Mouse (Mus musculus): ENCODE measurements around the gene Slc37a3. TPM values are rescaled to one million over a fixed set of nuclear protein-coding genes. Genes with fewer than 3 reads are reported as not detected.

Gene Slc37a3
- total and polyA plus RNA-seq, 2 experiments = 11.5 to 13.7 TPM

- H3K27me3 ChIP-seq (ENCODE audit: control insufficient read depth, insufficient read depth, low read length) = no peaks in the 10 kb centered on the region
- H3K79me2 ChIP-seq (ENCODE audit: control insufficient read depth, insufficient read depth, low read length) = no peaks in the 10 kb centered on the region
- no peak overlapping the region for H3K27ac ChIP-seq (replicated peaks; ENCODE audit: insufficient read depth, low read depth, low read length)
- peaks cover 25% of the 10 kb centered on the region for H3K36me3 ChIP-seq (ENCODE audit: control insufficient read depth, insufficient read depth, low read length)
- TF ChIP-seq POLR2A (IDR thresholded peaks at IDR 0.05; ENCODE audit: extremely low read depth, insufficient read depth, low read length) (no peak), CTCF (IDR thresholded peaks at IDR 0.05; ENCODE audit: low read depth, low read length) (no peak)
- no peaks in the 10 kb centered on the region for H3K4me1 ChIP-seq (ENCODE audit: control insufficient read depth, insufficient read depth, low read length)
- no peak overlapping the region for H3K9ac ChIP-seq (ENCODE audit: low read depth, low read length)
- no peak for DNase-seq (ENCODE audit: extremely low read depth, low read depth, low spot score)
- no peak overlapping the region for H3K4me3 ChIP-seq (ENCODE audit: insufficient read depth, low read depth, low read length)
- WGBS = 90% methylated on average over 6 of the region's 6 CpGs
Measured at GRCm38 (mm10) chr6:39348946-39349345, 28.5 kb downstream of the Slc37a3 start.

GRCm38 (mm10) chr6:39347880-39348814, 29.3 kb downstream of the Slc37a3 start:
- TF ChIP-seq CTCF (IDR thresholded peaks at IDR 0.05; ENCODE audit: low read depth, low read length) (no peak), POLR2A (IDR thresholded peaks at IDR 0.05; ENCODE audit: extremely low read depth, insufficient read depth, low read length) (no peak)
- H3K27ac ChIP-seq (replicated peaks; ENCODE audit: insufficient read depth, low read depth, low read length) = no peak overlapping the region
- peaks cover 25% of the 10 kb centered on the region for H3K36me3 ChIP-seq (ENCODE audit: control insufficient read depth, insufficient read depth, low read length)
- WGBS = 86% methylated on average over 4 of the region's 4 CpGs
- no peak for DNase-seq (ENCODE audit: extremely low read depth, low read depth, low spot score)
- H3K27me3 ChIP-seq (ENCODE audit: control insufficient read depth, insufficient read depth, low read length) = no peaks in the 10 kb centered on the region
- no peaks in the 10 kb centered on the region for H3K79me2 ChIP-seq (ENCODE audit: control insufficient read depth, insufficient read depth, low read length)
- no peak overlapping the region for H3K4me3 ChIP-seq (ENCODE audit: insufficient read depth, low read depth, low read length)
- no peak overlapping the region for H3K9ac ChIP-seq (ENCODE audit: low read depth, low read length)
- no peaks in the 10 kb centered on the region for H3K4me1 ChIP-seq (ENCODE audit: control insufficient read depth, insufficient read depth, low read length)

- DNase-seq (ENCODE audit: extremely low read depth, low read depth, low spot score) = no peak
- 74% methylated on average over 15 of the region's 15 CpGs for WGBS
- H3K27ac ChIP-seq (replicated peaks; ENCODE audit: insufficient read depth, low read depth, low read length) = no peak overlapping the region
- H3K36me3 ChIP-seq (ENCODE audit: control insufficient read depth, insufficient read depth, low read length) = peaks cover 23% of the 10 kb centered on the region
- H3K27me3 ChIP-seq (ENCODE audit: control insufficient read depth, insufficient read depth, low read length) = no peaks in the 10 kb centered on the region
- TF ChIP-seq POLR2A (IDR thresholded peaks at IDR 0.05; ENCODE audit: extremely low read depth, insufficient read depth, low read length) (no peak), CTCF (IDR thresholded peaks at IDR 0.05; ENCODE audit: low read depth, low read length) (no peak)
- H3K9ac ChIP-seq (ENCODE audit: low read depth, low read length) = no peak overlapping the region
- H3K4me1 ChIP-seq (ENCODE audit: control insufficient read depth, insufficient read depth, low read length) = no peaks in the 10 kb centered on the region
- H3K79me2 ChIP-seq (ENCODE audit: control insufficient read depth, insufficient read depth, low read length) = no peaks in the 10 kb centered on the region
- no peak overlapping the region for H3K4me3 ChIP-seq (ENCODE audit: insufficient read depth, low read depth, low read length)
Measured at GRCm38 (mm10) chr6:39346991-39347501, 30.4 kb downstream of the Slc37a3 start.

GRCm38 (mm10) chr6:39345430-39345829, 32.0 kb downstream of the Slc37a3 start:
- H3K9ac ChIP-seq (ENCODE audit: low read depth, low read length) = no peak overlapping the region
- no peak for DNase-seq (ENCODE audit: extremely low read depth, low read depth, low spot score)
- TF ChIP-seq CTCF (IDR thresholded peaks at IDR 0.05; ENCODE audit: low read depth, low read length) = no peak

GRCm38 (mm10) chr6:39344020-39344419, 33.5 kb downstream of the Slc37a3 start:
- 28% methylated on average over 12 of the region's 12 CpGs for whole genome bisulfite sequencing
- Histone ChIP-seq H3K4me1 (ENCODE audit: control insufficient read depth, insufficient read depth, low read length) (no peaks in the 10 kb centered on the region), H3K27ac (replicated peaks; ENCODE audit: insufficient read depth, low read depth, low read length) (no peak overlapping the region), H3K36me3 (ENCODE audit: control insufficient read depth, insufficient read depth, low read length) (peaks cover 13% of the 10 kb centered on the region), H3K4me3 (ENCODE audit: insufficient read depth, low read depth, low read length) (no peak overlapping the region), H3K9ac (ENCODE audit: low read depth, low read length) (no peak overlapping the region), H3K79me2 (ENCODE audit: control insufficient read depth, insufficient read depth, low read length) (no peaks in the 10 kb centered on the region), H3K27me3 (ENCODE audit: control insufficient read depth, insufficient read depth, low read length) (no peaks in the 10 kb centered on the region)
- TF ChIP-seq CTCF (IDR thresholded peaks at IDR 0.05; ENCODE audit: low read depth, low read length) = peak; percentile 99
- TF ChIP-seq POLR2A (IDR thresholded peaks at IDR 0.05; ENCODE audit: extremely low read depth, insufficient read depth, low read length) = no peak
- peak; percentile 43 for DNase-seq (ENCODE audit: extremely low read depth, low read depth, low spot score)

More at GRCm38 (mm10) chr6:39345430-39345829, 32.0 kb downstream of the Slc37a3 start:
- Histone ChIP-seq H3K27ac (replicated peaks; ENCODE audit: insufficient read depth, low read depth, low read length) (no peak overlapping the region), H3K4me3 (ENCODE audit: insufficient read depth, low read depth, low read length) (no peak overlapping the region), H3K79me2 (ENCODE audit: control insufficient read depth, insufficient read depth, low read length) (no peaks in the 10 kb centered on the region), H3K27me3 (ENCODE audit: control insufficient read depth, insufficient read depth, low read length) (no peaks in the 10 kb centered on the region), H3K4me1 (ENCODE audit: control insufficient read depth, insufficient read depth, low read length) (no peaks in the 10 kb centered on the region), H3K36me3 (ENCODE audit: control insufficient read depth, insufficient read depth, low read length) (peaks cover 20% of the 10 kb centered on the region)
- WGBS = 93% methylated on average over 7 of the region's 7 CpGs

GRCm38 (mm10) chr6:39341798-39342197, 35.7 kb downstream of the Slc37a3 start:
- WGBS = 5% methylated on average over 2 of the region's 2 CpGs
- peak; percentile 91 for DNase-seq (ENCODE audit: extremely low read depth, low read depth, low spot score)

More at GRCm38 (mm10) chr6:39341798-39342197, 35.7 kb downstream of the Slc37a3 start:
- H3K9ac ChIP-seq (ENCODE audit: low read depth, low read length) = no peak overlapping the region
- H3K27me3 ChIP-seq (ENCODE audit: control insufficient read depth, insufficient read depth, low read length) = no peaks in the 10 kb centered on the region
- H3K36me3 ChIP-seq (ENCODE audit: control insufficient read depth, insufficient read depth, low read length) = peaks cover 18% of the 10 kb centered on the region
- H3K4me3 ChIP-seq (ENCODE audit: insufficient read depth, low read depth, low read length) = no peak overlapping the region
- no peaks in the 10 kb centered on the region for H3K4me1 ChIP-seq (ENCODE audit: control insufficient read depth, insufficient read depth, low read length)
- TF ChIP-seq POLR2A (IDR thresholded peaks at IDR 0.05; ENCODE audit: extremely low read depth, insufficient read depth, low read length) (no peak), CTCF (IDR thresholded peaks at IDR 0.05; ENCODE audit: low read depth, low read length) (no peak)
- H3K27ac ChIP-seq (replicated peaks; ENCODE audit: insufficient read depth, low read depth, low read length) = no peak overlapping the region
- no peaks in the 10 kb centered on the region for H3K79me2 ChIP-seq (ENCODE audit: control insufficient read depth, insufficient read depth, low read length)

Data from liver, adult 2 months (tissue).